Mouse (Mus musculus): ENCODE results near the gene Wdfy2. TPM values are rescaled to one million over a fixed set of nuclear protein-coding genes. Genes with fewer than 3 reads are reported as not detected.
A peak's percentile ranks its signal among the peaks of the same experiment; 100 is the strongest.

The Wdfy2 gene
- polyA plus RNA-seq, 1 experiment from 2014 or later = 3.7 TPM

DNA sequence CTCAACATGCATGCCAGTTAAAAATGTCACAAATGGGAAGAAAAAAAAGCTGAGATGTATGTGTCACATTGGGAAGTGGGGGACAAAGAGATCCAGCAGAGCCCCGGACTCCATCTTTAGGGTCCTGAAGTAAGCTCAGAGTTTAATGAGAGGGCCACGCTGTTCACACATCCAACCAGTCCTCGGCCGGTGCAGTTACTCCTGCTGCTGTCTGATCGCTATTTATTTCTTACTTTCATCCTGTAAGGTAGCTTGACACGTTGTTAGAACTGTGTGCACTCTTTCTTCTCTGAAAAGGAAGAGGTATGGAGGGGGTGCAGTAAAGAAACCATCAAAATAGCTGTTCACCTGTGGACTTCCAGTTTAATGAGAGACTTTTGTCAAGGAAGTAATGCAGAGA, 60.6 kb downstream of the Wdfy2 start:
- H3K27me3 ChIP-seq (replicated peaks) = no peaks in the 10 kb centered on the region
- no peaks in the 10 kb centered on the region for H3K9me3 ChIP-seq
- peaks cover 7% of the 10 kb centered on the region for H3K4me1 ChIP-seq
- H3K4me2 ChIP-seq = no peak overlapping the region
- H3K36me3 ChIP-seq = 0 out of 2 replicates have a peak, but pooled peaks cover 5% of the 10 kb centered on the region
- H3K4me3 ChIP-seq = no peak overlapping the region
- ATAC-seq (ENCODE audit: extremely low read depth, insufficient number of reproducible peaks, low FRiP score, low TSS enrichment) = no peak
- no peak overlapping the region for H3K27ac ChIP-seq (replicated peaks)
- no peak overlapping the region for H3K9ac ChIP-seq
- WGBS = 78% methylated on average over 6 of the region's 6 CpGs

DNA sequence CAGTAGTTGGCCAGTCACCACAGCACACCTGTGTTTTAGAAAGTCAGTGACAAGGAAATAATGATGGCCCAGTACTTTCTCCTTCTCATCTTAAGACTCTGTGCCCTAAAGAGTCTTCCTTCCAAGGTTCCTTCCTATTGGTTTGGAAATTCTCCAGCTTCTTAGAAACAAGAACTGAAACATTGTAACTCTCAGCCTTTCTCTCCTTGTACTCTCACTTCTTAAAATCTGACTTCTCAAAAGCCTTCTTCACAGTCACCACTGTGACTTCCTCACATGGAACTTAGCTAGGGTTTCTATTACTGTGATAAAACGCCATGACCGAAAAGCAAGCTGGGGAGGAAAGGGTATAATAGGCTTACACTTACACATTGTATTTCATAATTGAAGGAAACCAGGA, 70.4 kb downstream of the Wdfy2 start:
- Histone ChIP-seq H3K4me2 (no peak overlapping the region), H3K4me1 (peaks cover 28% of the 10 kb centered on the region), H3K9me3 (no peaks in the 10 kb centered on the region), H3K4me3 (no peak overlapping the region), H3K36me3 (0 out of 2 replicates have a peak, but pooled peaks cover 6% of the 10 kb centered on the region), H3K27ac (replicated peaks) (no peak overlapping the region), H3K27me3 (replicated peaks) (no peaks in the 10 kb centered on the region), H3K9ac (no peak overlapping the region)
- ATAC-seq (ENCODE audit: extremely low read depth, insufficient number of reproducible peaks, low FRiP score, low TSS enrichment) = no peak
- WGBS = 96% methylated on average over 2 of the region's 2 CpGs

DNA sequence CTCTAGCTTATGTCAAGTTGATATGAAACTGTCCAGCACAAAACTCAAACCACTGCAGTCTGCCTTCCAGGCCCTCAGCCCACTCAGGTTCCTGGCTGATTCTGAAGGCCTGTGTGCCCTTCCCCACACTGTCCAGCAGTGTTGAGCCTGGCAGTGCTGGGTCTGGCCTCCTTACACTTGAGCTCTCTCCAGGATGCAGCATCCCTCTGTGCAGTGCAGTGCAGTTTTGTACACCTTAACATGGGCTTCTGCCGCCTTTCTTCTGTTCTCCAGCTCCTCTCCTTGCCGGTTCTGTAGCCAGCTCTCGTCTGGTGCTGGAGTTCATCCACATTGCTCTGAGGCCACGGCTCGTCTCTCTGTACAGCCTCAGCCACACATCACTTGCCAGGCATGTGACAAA, 71.1 kb downstream of the Wdfy2 start:
- H3K4me3 ChIP-seq = no peak overlapping the region
- no peaks in the 10 kb centered on the region for H3K27me3 ChIP-seq (replicated peaks)
- no peaks in the 10 kb centered on the region for H3K9me3 ChIP-seq
- no peak overlapping the region for H3K9ac ChIP-seq
- no peak overlapping the region for H3K4me2 ChIP-seq
- peaks cover 28% of the 10 kb centered on the region for H3K4me1 ChIP-seq
- 0 out of 2 replicates have a peak, but pooled peaks cover 6% of the 10 kb centered on the region for H3K36me3 ChIP-seq
- WGBS = 52% methylated on average over 5 of the region's 5 CpGs
- ATAC-seq (ENCODE audit: extremely low read depth, insufficient number of reproducible peaks, low FRiP score, low TSS enrichment) = no peak
- H3K27ac ChIP-seq (replicated peaks) = peak overlapping the region; percentile 55

DNA sequence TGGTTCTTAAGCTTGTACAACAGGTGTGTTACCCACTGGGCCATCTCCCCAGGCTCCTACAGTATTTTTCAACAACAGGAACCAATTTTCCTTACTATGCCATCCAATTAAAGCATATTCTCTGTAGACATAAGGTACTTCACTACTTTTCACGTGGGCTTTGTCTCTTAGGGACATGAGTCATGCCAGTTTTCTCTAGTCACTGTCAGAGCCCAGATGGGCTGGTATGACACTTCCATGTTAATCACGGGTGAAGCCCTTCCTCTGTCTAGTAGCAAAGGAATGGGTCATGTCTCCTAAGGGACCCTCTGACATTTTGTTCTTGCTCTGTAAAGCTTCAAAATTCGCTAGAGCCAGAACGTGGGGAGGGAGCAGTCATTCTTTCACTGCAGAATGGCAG, 73.4 kb downstream of the Wdfy2 start:
- Histone ChIP-seq H3K4me3 (no peak overlapping the region), H3K9me3 (no peaks in the 10 kb centered on the region), H3K4me2 (no peak overlapping the region), H3K4me1 (peaks cover 28% of the 10 kb centered on the region), H3K27ac (replicated peaks) (no peak overlapping the region), H3K27me3 (replicated peaks) (no peaks in the 10 kb centered on the region), H3K9ac (no peak overlapping the region), H3K36me3 (0 out of 2 replicates have a peak, but pooled peaks cover 4% of the 10 kb centered on the region)
- ATAC-seq (ENCODE audit: extremely low read depth, insufficient number of reproducible peaks, low FRiP score, low TSS enrichment) = no peak
- WGBS = 68% methylated on average over 4 of the region's 4 CpGs

DNA sequence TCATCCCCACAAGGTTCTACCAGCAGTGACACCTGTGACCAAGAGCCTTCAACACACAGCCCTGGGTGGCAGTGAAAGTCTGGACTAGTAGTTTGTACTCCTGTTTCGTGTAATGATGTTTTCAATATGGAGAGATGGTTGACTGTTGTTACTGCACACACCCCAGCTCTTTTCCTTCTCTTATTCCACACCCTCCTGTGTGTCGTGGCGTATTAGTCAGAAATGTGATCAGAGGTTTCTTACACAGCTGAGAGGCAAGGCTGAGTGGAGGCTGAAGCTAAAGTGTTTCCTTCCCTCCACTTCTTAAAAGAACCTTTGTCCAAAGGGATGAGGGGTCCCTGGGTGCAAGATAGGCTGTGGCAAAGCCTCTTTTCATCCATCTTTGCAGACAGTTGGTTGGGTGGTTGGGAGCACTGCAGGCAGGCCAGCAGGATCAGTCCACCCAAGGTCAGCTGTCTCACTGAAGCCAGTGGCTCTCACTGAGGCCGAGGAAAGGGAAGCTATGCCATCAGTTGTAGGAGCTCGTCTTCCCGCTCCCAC, 77.7 kb downstream of the Wdfy2 start:
- Histone ChIP-seq H3K36me3 (no peaks in the 10 kb centered on the region), H3K4me3 (no peak overlapping the region), H3K9me3 (no peaks in the 10 kb centered on the region), H3K9ac (no peak overlapping the region), H3K4me2 (no peak overlapping the region), H3K4me1 (peaks cover 14% of the 10 kb centered on the region), H3K27ac (replicated peaks) (no peak overlapping the region), H3K27me3 (replicated peaks) (no peaks in the 10 kb centered on the region)
- 69% methylated on average over 6 of the region's 6 CpGs for WGBS
- no peak for ATAC-seq (ENCODE audit: extremely low read depth, insufficient number of reproducible peaks, low FRiP score, low TSS enrichment)

DNA sequence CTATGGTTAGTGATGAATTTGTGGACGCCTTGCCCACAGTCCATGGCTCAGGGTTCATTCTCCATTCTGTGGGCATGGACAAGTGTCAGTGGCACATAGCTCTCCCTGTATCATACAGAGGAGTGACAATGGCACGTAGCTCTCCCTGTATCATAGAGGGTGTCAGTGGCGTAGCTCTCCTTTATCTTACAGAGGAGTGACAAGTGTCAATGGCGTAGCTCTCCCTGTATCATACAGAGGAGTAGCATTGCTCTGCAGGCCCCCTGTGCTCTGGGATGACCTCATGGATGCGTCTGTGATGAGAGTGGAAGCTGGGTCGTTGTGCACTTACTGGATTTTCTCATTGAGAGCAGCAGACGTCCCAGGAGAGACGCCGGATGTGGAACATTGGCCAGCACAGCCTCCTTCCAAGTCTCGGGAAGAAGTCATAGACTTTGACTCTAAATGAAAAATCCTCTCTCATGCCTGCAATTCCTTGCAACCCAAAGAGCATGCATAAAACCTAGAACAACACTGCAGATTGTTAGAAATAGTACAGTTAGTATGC, 79.1 kb downstream of the Wdfy2 start:
- no peak overlapping the region for H3K27ac ChIP-seq (replicated peaks)
- no peak overlapping the region for H3K9ac ChIP-seq
- 58% methylated on average over 10 of the region's 10 CpGs for WGBS
- H3K9me3 ChIP-seq = no peaks in the 10 kb centered on the region
- no peaks in the 10 kb centered on the region for H3K27me3 ChIP-seq (replicated peaks)
- H3K4me1 ChIP-seq = peaks cover 17% of the 10 kb centered on the region
- H3K36me3 ChIP-seq = no peaks in the 10 kb centered on the region
- H3K4me3 ChIP-seq = no peak overlapping the region
- no peak overlapping the region for H3K4me2 ChIP-seq
- no peak for ATAC-seq (ENCODE audit: extremely low read depth, insufficient number of reproducible peaks, low FRiP score, low TSS enrichment)

DNA sequence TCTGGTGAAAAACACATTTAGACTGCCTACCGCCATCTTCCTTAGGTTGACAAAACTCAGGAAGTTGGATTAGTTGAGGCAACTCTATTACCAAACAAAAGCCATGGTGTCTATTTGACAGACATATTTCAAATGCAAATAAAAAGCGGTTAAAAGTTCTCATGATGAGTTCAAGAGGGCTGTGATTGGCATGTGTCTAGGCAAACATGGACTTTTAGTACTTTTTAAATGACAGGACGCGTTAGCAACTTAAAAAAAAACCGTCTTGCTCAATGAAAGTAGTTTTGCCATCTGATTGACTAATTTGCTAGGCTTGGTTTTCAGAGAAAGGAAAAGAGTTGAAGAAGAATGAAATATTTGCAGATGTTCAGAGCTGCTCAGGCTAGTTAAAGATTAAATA, 83.9 kb downstream of the Wdfy2 start:
- Histone ChIP-seq H3K4me1 (peaks cover 12% of the 10 kb centered on the region), H3K9me3 (no peaks in the 10 kb centered on the region), H3K27me3 (replicated peaks) (no peaks in the 10 kb centered on the region), H3K36me3 (peaks cover 13% of the 10 kb centered on the region), H3K27ac (replicated peaks) (no peak overlapping the region), H3K4me3 (no peak overlapping the region), H3K4me2 (no peak overlapping the region), H3K9ac (no peak overlapping the region)
- WGBS = 90% methylated on average over 5 of the region's 5 CpGs
- ATAC-seq (ENCODE audit: extremely low read depth, insufficient number of reproducible peaks, low FRiP score, low TSS enrichment) = no peak

DNA sequence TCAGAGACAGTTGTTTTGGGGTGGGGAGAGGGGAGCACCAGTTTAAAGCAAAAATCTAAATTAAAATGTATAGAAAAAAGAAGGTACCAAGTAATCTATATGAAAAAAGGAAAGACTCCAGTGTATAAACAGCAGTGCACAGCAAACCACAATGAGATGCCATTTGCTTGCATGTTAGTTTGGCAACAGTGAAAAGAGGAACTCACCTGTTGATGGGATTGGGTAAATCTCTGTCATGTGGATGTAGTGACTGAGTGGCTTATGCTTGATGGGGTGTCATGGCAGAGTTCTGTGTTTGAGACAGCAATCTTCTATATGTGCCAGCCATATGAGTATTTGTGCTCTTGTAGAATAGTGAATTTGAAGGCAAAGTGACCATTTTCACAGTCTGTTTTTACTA, 85.2 kb downstream of the Wdfy2 start:
- no peak overlapping the region for H3K4me3 ChIP-seq
- H3K9me3 ChIP-seq = no peaks in the 10 kb centered on the region
- H3K9ac ChIP-seq = no peak overlapping the region
- H3K27ac ChIP-seq (replicated peaks) = no peak overlapping the region
- H3K36me3 ChIP-seq = peaks cover 16% of the 10 kb centered on the region
- H3K4me2 ChIP-seq = no peak overlapping the region
- no peak for ATAC-seq (ENCODE audit: extremely low read depth, insufficient number of reproducible peaks, low FRiP score, low TSS enrichment)
- no peaks in the 10 kb centered on the region for H3K27me3 ChIP-seq (replicated peaks)
- peaks cover 10% of the 10 kb centered on the region; the same call in 1 of the 2 replicates for H3K4me1 ChIP-seq

DNA sequence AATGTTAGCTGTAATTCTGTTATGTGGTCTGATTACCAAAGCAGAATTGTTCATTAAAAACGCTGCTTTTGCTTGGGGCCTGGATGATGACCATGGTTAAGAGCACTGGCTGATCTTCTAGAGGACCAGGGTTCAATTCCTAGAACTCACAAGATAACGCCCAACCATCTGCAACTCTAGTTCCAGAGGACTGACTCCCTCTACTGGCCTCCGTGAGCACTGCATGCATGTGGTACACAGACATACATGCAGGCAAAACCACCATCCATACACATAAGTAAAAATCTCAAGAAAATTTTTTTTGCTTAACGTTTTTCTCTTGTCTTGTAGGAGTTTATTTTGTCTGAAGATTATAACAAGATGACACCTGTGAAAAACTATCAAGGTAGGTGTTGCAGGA, 87.3 kb downstream of the Wdfy2 start:
- no peak overlapping the region for H3K9ac ChIP-seq
- 77% methylated on average over 4 of the region's 4 CpGs for WGBS
- no peak for ATAC-seq (ENCODE audit: extremely low read depth, insufficient number of reproducible peaks, low FRiP score, low TSS enrichment)

DNA sequence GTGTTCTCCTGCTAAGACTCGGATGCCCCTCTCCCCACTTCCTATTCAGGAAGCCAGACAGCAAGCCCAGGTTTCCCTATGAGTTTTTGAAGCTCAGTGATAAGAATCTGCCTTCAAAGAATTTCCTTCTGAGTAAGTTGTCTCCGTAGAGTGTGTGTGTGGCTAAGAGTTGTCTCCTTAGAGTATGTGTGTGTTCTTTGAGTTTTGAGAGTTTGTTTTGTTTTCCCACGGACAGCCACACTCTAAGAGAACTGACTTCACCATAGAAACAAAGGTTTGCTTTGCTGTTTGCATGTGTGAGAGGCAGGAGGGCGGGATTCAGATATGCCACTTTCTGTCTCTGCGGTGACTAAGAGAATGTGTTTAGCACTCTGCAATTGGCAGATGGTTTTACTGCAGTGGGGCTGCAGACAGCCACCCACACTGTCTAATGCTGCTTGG, 90.6 kb downstream of the Wdfy2 start:
- H3K27me3 ChIP-seq (replicated peaks) = no peaks in the 10 kb centered on the region
- H3K36me3 ChIP-seq = peaks cover 43% of the 10 kb centered on the region
- no peak overlapping the region for H3K27ac ChIP-seq (replicated peaks)
- ATAC-seq (ENCODE audit: extremely low read depth, insufficient number of reproducible peaks, low FRiP score, low TSS enrichment) = no peak
- H3K4me1 ChIP-seq = peaks cover 6% of the 10 kb centered on the region; the same call in 1 of the 2 replicates
- no peak overlapping the region for H3K4me3 ChIP-seq
- 56% methylated on average over 5 of the region's 5 CpGs for WGBS
- no peak overlapping the region for H3K4me2 ChIP-seq
- H3K9me3 ChIP-seq = no peaks in the 10 kb centered on the region
- H3K9ac ChIP-seq = no peak overlapping the region

More for the DNA sequence above, 87.3 kb downstream of the Wdfy2 start:
- Histone ChIP-seq H3K27ac (replicated peaks) (no peak overlapping the region), H3K9me3 (no peaks in the 10 kb centered on the region), H3K4me2 (no peak overlapping the region), H3K4me1 (peaks cover 15% of the 10 kb centered on the region; the same call in 1 of the 2 replicates), H3K36me3 (peaks cover 29% of the 10 kb centered on the region), H3K4me3 (no peak overlapping the region), H3K27me3 (replicated peaks) (no peaks in the 10 kb centered on the region)

DNA sequence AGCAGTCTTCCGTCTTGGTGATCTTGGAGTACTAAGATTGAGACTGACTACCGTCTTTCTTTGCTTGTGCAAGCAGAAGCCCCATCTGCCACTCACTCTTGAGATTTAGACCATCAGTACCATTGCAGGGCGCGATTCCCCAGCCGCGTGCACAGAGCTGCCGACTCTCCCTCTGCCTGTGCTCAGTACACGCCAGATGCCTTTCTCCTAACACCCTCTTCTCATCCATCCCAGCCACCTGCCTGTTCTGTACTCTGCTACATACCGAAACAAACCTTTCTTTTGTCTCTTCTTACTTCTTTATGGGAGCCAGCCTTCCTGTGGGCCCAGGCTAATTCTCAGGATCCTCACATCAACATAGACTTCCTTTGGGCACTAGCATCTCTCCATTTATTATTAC, 97.9 kb downstream of the Wdfy2 start:
- ATAC-seq (ENCODE audit: extremely low read depth, insufficient number of reproducible peaks, low FRiP score, low TSS enrichment) = no peak
- Histone ChIP-seq H3K27ac (replicated peaks) (no peak overlapping the region), H3K4me2 (no peak overlapping the region), H3K27me3 (replicated peaks) (no peaks in the 10 kb centered on the region), H3K36me3 (peaks cover 38% of the 10 kb centered on the region), H3K4me1 (peaks cover 9% of the 10 kb centered on the region; the same call in 1 of the 2 replicates), H3K9me3 (0 out of 2 replicates have a peak, but pooled peaks cover 6% of the 10 kb centered on the region), H3K9ac (no peak overlapping the region), H3K4me3 (no peak overlapping the region)
- 68% methylated on average over 9 of the region's 9 CpGs for WGBS
